Mouse (Mus musculus): ENCODE measurements at regions not wholly inside any gene's neighbourhood (a gene's known extent, or its start where the extent isn't known, plus 50 kb on each side); places are given as distances from the start of the nearest gene placed in this dataset.

DNA sequence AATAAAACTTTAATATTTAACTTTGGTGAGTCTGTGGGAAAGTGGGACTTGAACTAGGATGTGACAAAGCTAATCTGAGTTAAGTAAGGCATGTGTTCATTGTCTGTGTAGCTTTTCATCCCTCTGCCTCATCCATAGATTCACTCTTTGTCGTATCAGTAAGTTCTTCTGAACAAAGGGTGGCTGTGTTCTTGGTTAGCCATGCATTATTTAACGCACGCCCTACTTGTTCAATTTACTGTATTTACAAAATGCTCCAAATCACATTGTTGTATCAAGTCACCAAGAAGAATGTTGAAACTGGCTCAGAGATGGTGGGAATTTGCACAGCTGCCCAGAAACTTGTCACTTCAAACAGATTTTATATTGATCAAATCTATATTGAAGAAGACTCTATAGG, 132.2 kb upstream of the Meis1 start:
- TF ChIP-seq CTCF (IDR thresholded peaks at IDR 0.05; ENCODE audit: low read depth, low read length) (no peak), POLR2A (IDR thresholded peaks at IDR 0.05; ENCODE audit: borderline replicate concordance, low read depth, low read length) (no peak)

Measured in bone marrow macrophage, adult 2 months (primary cell).